Mouse (Mus musculus): ENCODE results near the gene Irak1bp1.

GRCm38 (mm10) chr9:82788375-82788774 lies 41.0 kb upstream of the Irak1bp1 start:
- TF ChIP-seq CTCF (IDR thresholded peaks at IDR 0.05; ENCODE audit: borderline replicate concordance, control insufficient read depth, extremely low read depth, insufficient read depth, low read length, poor library complexity) (no peak), POLR2A (IDR thresholded peaks at IDR 0.05; ENCODE audit: control insufficient read depth, extremely low read depth, insufficient read depth, low read length, poor library complexity) (no peak)
